Mouse (Mus musculus) midbrain, embryonic 14.5 days (tissue): ENCODE results near the gene Olfr73. TPM values are rescaled to one million over a fixed set of nuclear protein-coding genes. Genes with fewer than 3 reads are reported as not detected.

Source experiments
- polyA plus RNA-seq: library from polyadenylated mRNA; unstranded; fragments of >200 nt; fragmentation: Nextera tagmentation; extraction: Ambion mirVana; gene quantifications from 2 replicates; pipeline ENCODE4 v1.2.1, GENCODE M21; 2014

Gene Olfr73
- polyA plus RNA-seq, 1 experiment from 2014 or later = not detected

Other genes with a start within 250 kb of the Olfr73 start
- not detected in 2 replicates for gene Olfr1143, start 237.1 kb downstream of the Olfr73 start, polyA plus RNA-seq
- gene Olfr1145, start 227.9 kb downstream of the Olfr73 start, polyA plus RNA-seq = not detected in 2 replicates
- gene Olfr1148, start 207.2 kb downstream of the Olfr73 start, polyA plus RNA-seq = not detected in 2 replicates
- gene Olfr1150-ps1, start 193.7 kb downstream of the Olfr73 start, polyA plus RNA-seq = not detected in 2 replicates
- gene Olfr1151, start 181.8 kb downstream of the Olfr73 start, polyA plus RNA-seq = not detected in 2 replicates
- not detected in 2 replicates for gene Olfr1152, start 171.2 kb downstream of the Olfr73 start, polyA plus RNA-seq
- not detected in 2 replicates for gene Olfr1153, start 142.7 kb downstream of the Olfr73 start, polyA plus RNA-seq
- gene Olfr1154, start 132.5 kb downstream of the Olfr73 start, polyA plus RNA-seq = not detected in 2 replicates
- not detected in 2 replicates for gene Olfr1155, start 92.6 kb downstream of the Olfr73 start, polyA plus RNA-seq
- gene Olfr1156, start 84.6 kb downstream of the Olfr73 start, polyA plus RNA-seq = not detected in 2 replicates
- not detected in 2 replicates for gene Olfr1157, start 69.4 kb downstream of the Olfr73 start, polyA plus RNA-seq
- gene Olfr74, start 63.0 kb downstream of the Olfr73 start, polyA plus RNA-seq = not detected in 2 replicates
- gene Olfr1158, start 47.6 kb downstream of the Olfr73 start, polyA plus RNA-seq = not detected in 2 replicates
- not detected in 2 replicates for gene Olfr1160, start 29.4 kb downstream of the Olfr73 start, polyA plus RNA-seq
- gene Olfr1161, start 14.9 kb downstream of the Olfr73 start, polyA plus RNA-seq = not detected in 2 replicates
- gene Olfr1162, start 13.4 kb upstream of the Olfr73 start, polyA plus RNA-seq = not detected in 2 replicates
- gene Olfr1163, start 34.1 kb upstream of the Olfr73 start, polyA plus RNA-seq = not detected in 2 replicates
- not detected in 2 replicates for gene Olfr1164, start 56.3 kb upstream of the Olfr73 start, polyA plus RNA-seq
- gene Olfr1166, start 90.6 kb upstream of the Olfr73 start, polyA plus RNA-seq = not detected in 2 replicates
- gene Olfr1167, start 117.5 kb upstream of the Olfr73 start, polyA plus RNA-seq = not detected in 2 replicates
- gene Olfr1168, start 144.2 kb upstream of the Olfr73 start, polyA plus RNA-seq = not detected in 2 replicates
- gene Olfr1170, start 190.6 kb upstream of the Olfr73 start, polyA plus RNA-seq = not detected in 2 replicates
- gene Olfr1173, start 242.2 kb upstream of the Olfr73 start, polyA plus RNA-seq = not detected in 2 replicates